Comparison of ENCODE assay signal across 8 mouse cellular contexts in genomic region chr12:74284685-74285054, GRCm38 (mm10). TPM values are rescaled to one million over a fixed set of nuclear protein-coding genes. Genes with fewer than 3 reads are reported as not detected.
DNase-seq lines count a peak whose midpoint lies in the region; ATAC-seq and TF ChIP-seq lines count a peak whose summit lies in the region.

No protein-coding gene starts in this region.

- H3K9ac ChIP-seq in heart, embryonic 13.5 days, result peak overlapping the region; percentile 69
- H3K9ac ChIP-seq in limb, embryonic 13.5 days, result 0 out of 2 replicates have a peak overlapping the region, but pooled peaks have one; percentile 25
- H3K9ac ChIP-seq in stomach, postnatal 0 days (ENCODE audit: low read length), result no peak overlapping the region

- no peak overlapping the region for H3K27ac ChIP-seq in heart, embryonic 13.5 days (replicated peaks)
- no peak overlapping the region for H3K27ac ChIP-seq in limb, embryonic 13.5 days
- H3K27ac ChIP-seq in stomach, postnatal 0 days (replicated peaks), result no peak overlapping the region

- no peak for TF ChIP-seq EP300 in stomach, postnatal 0 days (optimal IDR thresholded peaks at IDR 0.05)

- H3K36me3 ChIP-seq in heart, embryonic 13.5 days, result no peaks in the 10 kb centered on the region
- H3K36me3 ChIP-seq in limb, embryonic 13.5 days, result no peaks in the 10 kb centered on the region
- H3K36me3 ChIP-seq in stomach, postnatal 0 days (ENCODE audit: control insufficient read depth, insufficient read depth, low read length), result no peaks in the 10 kb centered on the region

- H3K4me2 ChIP-seq in heart, embryonic 13.5 days, result peak overlapping the region; percentile 83
- peak overlapping the region; percentile 91 for H3K4me2 ChIP-seq in limb, embryonic 13.5 days (replicated peaks)
- H3K4me2 ChIP-seq in stomach, postnatal 0 days (replicated peaks; ENCODE audit: low read depth), result peak overlapping the region; percentile 67

- H3K4me3 ChIP-seq in heart, embryonic 13.5 days, result peak overlapping the region; percentile 55
- peak overlapping the region; percentile 48 for H3K4me3 ChIP-seq in limb, embryonic 13.5 days
- peak overlapping the region; percentile 43 for H3K4me3 ChIP-seq in stomach, postnatal 0 days (ENCODE audit: low read depth, low read length)
- no peak overlapping the region for H3K4me3 ChIP-seq in lung, adult 2 months (replicated peaks; ENCODE audit: extremely low read depth, low read depth, low read length)

- WGBS in heart, embryonic 13.5 days, result 4% methylated on average over 11 of the region's 11 CpGs
- WGBS in limb, embryonic 13.5 days, result 6% methylated on average over 11 of the region's 11 CpGs
- WGBS in stomach, postnatal 0 days, result 7% methylated on average over 11 of the region's 11 CpGs
- 4% methylated on average over 11 of the region's 11 CpGs for WGBS in lung, adult 2 months

- peaks cover 49% of the 10 kb centered on the region for H3K27me3 ChIP-seq in heart, embryonic 13.5 days (replicated peaks)
- peaks cover 40% of the 10 kb centered on the region for H3K27me3 ChIP-seq in limb, embryonic 13.5 days
- H3K27me3 ChIP-seq in stomach, postnatal 0 days (ENCODE audit: control insufficient read depth, insufficient read depth, low read length), result no peaks in the 10 kb centered on the region

- no peaks in the 10 kb centered on the region for H3K9me3 ChIP-seq in heart, embryonic 13.5 days
- no peaks in the 10 kb centered on the region for H3K9me3 ChIP-seq in limb, embryonic 13.5 days
- H3K9me3 ChIP-seq in stomach, postnatal 0 days (ENCODE audit: control insufficient read depth, low read length), result no peaks in the 10 kb centered on the region

- no peak for TF ChIP-seq CTCF in stomach, postnatal 0 days (IDR thresholded peaks at IDR 0.05; ENCODE audit: low read depth)
- TF ChIP-seq CTCF in lung, adult 2 months (IDR thresholded peaks at IDR 0.05; ENCODE audit: insufficient read depth, low read length), result no peak

- TF ChIP-seq POLR2A in lung, adult 2 months (IDR thresholded peaks at IDR 0.05; ENCODE audit: borderline replicate concordance, extremely low read depth, low read depth, low read length), result no peak

- no peak for ATAC-seq in heart, embryonic 13.5 days (ENCODE audit: extremely low read depth, insufficient number of reproducible peaks, low FRiP score, low TSS enrichment)
- ATAC-seq in limb, embryonic 13.5 days (ENCODE audit: low FRiP score, low read depth), result no peak
- ATAC-seq in stomach, postnatal 0 days (ENCODE audit: low FRiP score, low TSS enrichment), result no peak

- DNase-seq in heart, adult 8-10 months (ENCODE audit: low spot score), result no peak
- peak; percentile 43 for DNase-seq in cerebellum, adult 8-10 months
- DNase-seq in frontal cortex, postnatal 36 days (ENCODE audit: low spot score in 2 of 2), result peak; percentile 60 to 70
- no peak for DNase-seq in stomach, postnatal 0 days (ENCODE audit: low spot score)
- DNase-seq in spleen, adult 12 weeks (ENCODE audit: low spot score), result no peak
- DNase-seq in lung, adult 2 months, result no peak

- H3K4me1 ChIP-seq in heart, embryonic 13.5 days, result peaks cover 13% of the 10 kb centered on the region
- H3K4me1 ChIP-seq in limb, embryonic 13.5 days, result peaks cover 12% of the 10 kb centered on the region
- no peaks in the 10 kb centered on the region; the same call in 1 of the 2 replicates for H3K4me1 ChIP-seq in stomach, postnatal 0 days (replicated peaks; ENCODE audit: control insufficient read depth, insufficient read depth)
- no peaks in the 10 kb centered on the region for H3K4me1 ChIP-seq in lung, adult 2 months (ENCODE audit: control insufficient read depth, insufficient read depth, low read length)

RNA-seq across cellular contexts. Expression of gene Gm11042, which starts 31.5 kb away (rescaled TPM):
- not detected in 2 replicates for polyA plus RNA-seq in heart, embryonic 13.5 days (2015; fragmentation: Nextera tagmentation; extraction: Ambion mirVana)
- total RNA-seq in heart, adult 8-10 months (2022), result not detected
- not detected in 2 replicates for polyA plus RNA-seq in limb, embryonic 13.5 days (2015; fragmentation: Nextera tagmentation; extraction: Ambion mirVana)
- polyA plus RNA-seq in stomach, postnatal 0 days (2015; fragmentation: Nextera tagmentation; extraction: Ambion mirVana), result not detected in 2 replicates
- polyA plus RNA-seq in lung, adult 2 months (2012; rRNA removed), result not detected in 2 replicates

Comparison
In these comparisons a context has a peak if more than half of its experiments do, and no peak if none do; other contexts are left out.
1. DNase-seq: peak in cerebellum, adult 8-10 months (single experiment) and frontal cortex, postnatal 36 days (2 of 2); none in heart, adult 8-10 months (single experiment), stomach, postnatal 0 days (single experiment), spleen, adult 12 weeks (single experiment) and lung, adult 2 months (single experiment).
2. Peak in every context shown above with its lines, with median percentiles within 50 percentile points of each other: H3K4me2 ChIP-seq.